Mouse (Mus musculus) brain, embryonic 14.5 days (tissue): Measurements from ENCODE around the gene Nup62. TPM values are rescaled to one million over a fixed set of nuclear protein-coding genes. Genes with fewer than 3 reads are reported as not detected.
"Not testable (repeated sequence)": the region's sequence is repeated elsewhere in the genome, so short reads cannot be mapped to it uniquely, and the experiment has no call there.

Experiments used
- DNase-seq: peaks from one replicate; pipeline ENCODE4 v3.0.0-alpha.2; 2011; ENCODE audit warnings: low read depth
- CTCF ChIP-seq: fragments of 200-500 bp; IDR thresholded peaks from 2 replicates; pipeline ENCODE4 v1.5.1; 2012; ENCODE audit warnings: inconsistent platforms, mild to moderate bottlenecking, moderate library complexity, borderline replicate concordance; ENCODE audit not compliant: insufficient read depth, insufficient read length; ENCODE audit errors: extremely low read depth
- POLR2A ChIP-seq: fragments of 200-500 bp; IDR thresholded peaks from 2 replicates; pipeline ENCODE4 v1.6.1; 2012; ENCODE audit warnings: mild to moderate bottlenecking, inconsistent platforms, borderline replicate concordance; ENCODE audit not compliant: poor library complexity, insufficient read depth, insufficient read length, severe bottlenecking; ENCODE audit errors: extremely low read depth
- polyA plus RNA-seq: library from polyadenylated mRNA; depleted of rRNA; stranded (reverse); fragments of >200 nt; gene quantifications from 2 replicates; pipeline ENCODE4 v1.2.3, GENCODE M21; 2012; rRNA removed

Gene Nup62
- polyA plus RNA-seq, 1 experiment, result 73.9 TPM

- TF ChIP-seq CTCF (0 out of 2 replicates have a peak, but pooled peaks have one; percentile 5), POLR2A (peak; percentile 3; the same call in 1 of the 2 replicates)
- DNase-seq, result peak; percentile 100
Measured at GRCm38 (mm10) chr7:44869697-44870528, 54.0 kb downstream of the Nup62 start, which contains the start of gene Ptov1. Gene Ptov1 (minus strand): TSS chr7:44869788.

GRCm38 (mm10) chr7:44870614-44871013 lies 54.7 kb downstream of the Nup62 start:
- TF ChIP-seq CTCF, result no peak
- no peak for TF ChIP-seq POLR2A
- DNase-seq, result no peak

GRCm38 (mm10) chr7:44871181-44871580 lies 55.3 kb downstream of the Nup62 start:
- TF ChIP-seq POLR2A (no peak), CTCF (no peak)
- no peak for DNase-seq

GRCm38 (mm10) chr7:44871774-44872173 lies 55.9 kb downstream of the Nup62 start:
- DNase-seq, result not testable (repeated sequence)

GRCm38 (mm10) chr7:44877833-44878232 lies 61.9 kb downstream of the Nup62 start:
- TF ChIP-seq CTCF (no peak), POLR2A (no peak)
- no peak for DNase-seq

Other genes starting within 250 kb of the Nup62 start
- gene Napsa, start 243.7 kb upstream of the Nup62 start, polyA plus RNA-seq, result 0.16 and 0.42 TPM in 2 replicates
- gene Kcnc3, start 225.4 kb upstream of the Nup62 start, polyA plus RNA-seq, result 16.6 and 27.2 TPM in 2 replicates
- 0.72 and 1.8 TPM in 2 replicates for gene Myh14, start 145.2 kb upstream of the Nup62 start, polyA plus RNA-seq
- not detected in 2 replicates for gene Izumo2, start 107.3 kb upstream of the Nup62 start, polyA plus RNA-seq
- 31.1 and 45.0 TPM in 2 replicates for gene Vrk3, start 67.7 kb upstream of the Nup62 start, polyA plus RNA-seq
- gene Zfp473, start 65.0 kb upstream of the Nup62 start, polyA plus RNA-seq, result 1.0 and 1.1 TPM in 2 replicates
- gene Il4i1, start 299 bp downstream of the Nup62 start, polyA plus RNA-seq, result 0.42 and 0.59 TPM in 2 replicates
- gene Atf5, start 570 bp downstream of the Nup62 start, polyA plus RNA-seq, result 24.8 and 36.4 TPM in 2 replicates
- gene Akt1s1, start 32.9 kb downstream of the Nup62 start, polyA plus RNA-seq, result 141 and 160 TPM in 2 replicates
- gene Tbc1d17, start 33.0 kb downstream of the Nup62 start, polyA plus RNA-seq, result 96.8 and 124 TPM in 2 replicates
- 33.1 and 42.3 TPM in 2 replicates for gene Pnkp, start 41.1 kb downstream of the Nup62 start, polyA plus RNA-seq
- 927 and 1,026 TPM in 2 replicates for gene Ptov1, start 53.7 kb downstream of the Nup62 start, polyA plus RNA-seq
- 205 and 206 TPM in 2 replicates for gene Med25, start 76.6 kb downstream of the Nup62 start, polyA plus RNA-seq
- 29.7 and 47.4 TPM in 2 replicates for gene Fuz, start 80.0 kb downstream of the Nup62 start, polyA plus RNA-seq
- 165 and 185 TPM in 2 replicates for gene Ap2a1, start 113.4 kb downstream of the Nup62 start, polyA plus RNA-seq
- 0.04 and 0.05 TPM in 2 replicates for gene Tsks, start 127.1 kb downstream of the Nup62 start, polyA plus RNA-seq
- gene Cpt1c, start 158.8 kb downstream of the Nup62 start, polyA plus RNA-seq, result 102 and 135 TPM in 2 replicates
- 824 and 992 TPM in 2 replicates for gene Prmt1, start 170.5 kb downstream of the Nup62 start, polyA plus RNA-seq
- gene Irf3, start 181.6 kb downstream of the Nup62 start, polyA plus RNA-seq, result 84.4 and 130 TPM in 2 replicates
- gene Bcl2l12, start 182.6 kb downstream of the Nup62 start, polyA plus RNA-seq, result 20.5 and 33.9 TPM in 2 replicates
- 125 and 147 TPM in 2 replicates for gene Scaf1, start 200.3 kb downstream of the Nup62 start, polyA plus RNA-seq
- gene Rras, start 201.9 kb downstream of the Nup62 start, polyA plus RNA-seq, result 18.2 and 20.7 TPM in 2 replicates
- 10.5 and 39.1 TPM in 2 replicates for gene Prr12, start 236.8 kb downstream of the Nup62 start, polyA plus RNA-seq
- gene Nosip, start 246.3 kb downstream of the Nup62 start, polyA plus RNA-seq, result 81.9 and 84.1 TPM in 2 replicates
- gene Prrg2, start 246.6 kb downstream of the Nup62 start, polyA plus RNA-seq, result 25.0 and 30.6 TPM in 2 replicates